Mouse (Mus musculus): ENCODE data around the gene Tmprss11e.

- TF ChIP-seq CTCF (IDR thresholded peaks at IDR 0.05; ENCODE audit: extremely low read depth, insufficient read depth, low read length) (no peak), POLR2A (IDR thresholded peaks at IDR 0.05; ENCODE audit: extremely low read depth, insufficient read depth, low read length) (no peak)
Measured at GRCm38 (mm10) chr5:86704923-86705322, 40.7 kb downstream of the Tmprss11e start.
